Mouse (Mus musculus): ENCODE measurements at regions not wholly inside any gene's neighbourhood (a gene's known extent, or its start where the extent isn't known, plus 50 kb on each side); places are given as distances from the start of the nearest gene placed in this dataset.

GRCm38 (mm10) chr13:70134544-70134943 lies 332.3 kb downstream of the Med10 start:
- ATAC-seq (ENCODE audit: insufficient number of reproducible peaks, low FRiP score, low TSS enrichment, low read depth) = no peak
- Histone ChIP-seq H3K4me1 (peaks cover 12% of the 10 kb centered on the region), H3K27me3 (no peaks in the 10 kb centered on the region), H3K9ac (no peak overlapping the region), H3K9me3 (replicated peaks) (no peaks in the 10 kb centered on the region), H3K36me3 (no peaks in the 10 kb centered on the region), H3K27ac (replicated peaks) (no peak overlapping the region), H3K4me3 (replicated peaks) (no peak overlapping the region), H3K4me2 (replicated peaks) (no peak overlapping the region)
- WGBS = 87% methylated on average over 8 of the region's 8 CpGs

GRCm38 (mm10) chr13:70136209-70136608 lies 334.0 kb downstream of the Med10 start:
- Histone ChIP-seq H3K9me3 (replicated peaks) (no peaks in the 10 kb centered on the region), H3K27me3 (no peaks in the 10 kb centered on the region), H3K9ac (no peak overlapping the region), H3K4me3 (replicated peaks) (no peak overlapping the region), H3K27ac (replicated peaks) (no peak overlapping the region), H3K4me2 (replicated peaks) (no peak overlapping the region), H3K36me3 (no peaks in the 10 kb centered on the region), H3K4me1 (peaks cover 12% of the 10 kb centered on the region)
- ATAC-seq (ENCODE audit: insufficient number of reproducible peaks, low FRiP score, low TSS enrichment, low read depth) = no peak
- WGBS = 79% methylated on average over 1 of the region's 1 CpGs

- H3K9me3 ChIP-seq (replicated peaks) = no peaks in the 10 kb centered on the region
- H3K4me3 ChIP-seq (replicated peaks) = no peak overlapping the region
- no peak overlapping the region for H3K9ac ChIP-seq
- no peaks in the 10 kb centered on the region for H3K27me3 ChIP-seq
- no peak for ATAC-seq (ENCODE audit: insufficient number of reproducible peaks, low FRiP score, low TSS enrichment, low read depth)
- 76% methylated on average over 4 of the region's 4 CpGs for WGBS
- no peak overlapping the region for H3K27ac ChIP-seq (replicated peaks)
- 0 out of 2 replicates have a peak, but pooled peaks cover under 1% of the 10 kb centered on the region for H3K4me1 ChIP-seq
- H3K4me2 ChIP-seq (replicated peaks) = no peak overlapping the region
- H3K36me3 ChIP-seq = no peaks in the 10 kb centered on the region
These were observed 342.3 kb downstream of the Med10 start for GRCm38 (mm10) chr13:70144461-70144860.

- H3K36me3 ChIP-seq = no peaks in the 10 kb centered on the region
- no peak overlapping the region for H3K27ac ChIP-seq (replicated peaks)
- no peak overlapping the region for H3K4me2 ChIP-seq (replicated peaks)
- H3K4me1 ChIP-seq = 0 out of 2 replicates have a peak, but pooled peaks cover 5% of the 10 kb centered on the region
- no peaks in the 10 kb centered on the region for H3K27me3 ChIP-seq
- no peak overlapping the region for H3K4me3 ChIP-seq (replicated peaks)
- ATAC-seq (ENCODE audit: insufficient number of reproducible peaks, low FRiP score, low TSS enrichment, low read depth) = no peak
- H3K9me3 ChIP-seq (replicated peaks) = no peaks in the 10 kb centered on the region
- no peak overlapping the region for H3K9ac ChIP-seq
- 48% methylated on average over 6 of the region's 6 CpGs for WGBS
These were observed 343.3 kb downstream of the Med10 start for GRCm38 (mm10) chr13:70145466-70145865.

GRCm38 (mm10) chr13:70149041-70149898 lies 347.1 kb downstream of the Med10 start:
- H3K36me3 ChIP-seq = no peaks in the 10 kb centered on the region
- no peak for ATAC-seq (ENCODE audit: insufficient number of reproducible peaks, low FRiP score, low TSS enrichment, low read depth)
- H3K4me1 ChIP-seq = 0 out of 2 replicates have a peak, but pooled peaks cover 5% of the 10 kb centered on the region
- 19% methylated on average over 8 of the region's 8 CpGs for WGBS
- H3K27me3 ChIP-seq = no peaks in the 10 kb centered on the region
- H3K4me2 ChIP-seq (replicated peaks) = no peak overlapping the region
- H3K9me3 ChIP-seq (replicated peaks) = no peaks in the 10 kb centered on the region
- no peak overlapping the region for H3K4me3 ChIP-seq (replicated peaks)
- no peak overlapping the region for H3K9ac ChIP-seq
- no peak overlapping the region for H3K27ac ChIP-seq (replicated peaks)

- no peak for ATAC-seq (ENCODE audit: insufficient number of reproducible peaks, low FRiP score, low TSS enrichment, low read depth)
- Histone ChIP-seq H3K9ac (no peak overlapping the region), H3K36me3 (no peaks in the 10 kb centered on the region), H3K9me3 (replicated peaks) (no peaks in the 10 kb centered on the region), H3K4me2 (replicated peaks) (no peak overlapping the region), H3K27me3 (no peaks in the 10 kb centered on the region), H3K4me3 (replicated peaks) (no peak overlapping the region), H3K27ac (replicated peaks) (no peak overlapping the region), H3K4me1 (0 out of 2 replicates have a peak, but pooled peaks cover 5% of the 10 kb centered on the region)
- 38% methylated on average over 10 of the region's 10 CpGs for WGBS
These were observed 347.6 kb downstream of the Med10 start for GRCm38 (mm10) chr13:70149899-70150184.

GRCm38 (mm10) chr13:70153062-70153461 lies 350.9 kb downstream of the Med10 start:
- H3K4me1 ChIP-seq = 0 out of 2 replicates have a peak, but pooled peaks cover 5% of the 10 kb centered on the region
- WGBS = 63% methylated on average over 8 of the region's 8 CpGs
- H3K27me3 ChIP-seq = no peaks in the 10 kb centered on the region
- no peak overlapping the region for H3K4me3 ChIP-seq (replicated peaks)
- H3K4me2 ChIP-seq (replicated peaks) = no peak overlapping the region
- no peak overlapping the region for H3K9ac ChIP-seq
- H3K36me3 ChIP-seq = no peaks in the 10 kb centered on the region
- H3K27ac ChIP-seq (replicated peaks) = no peak overlapping the region
- no peaks in the 10 kb centered on the region for H3K9me3 ChIP-seq (replicated peaks)
- no peak for ATAC-seq (ENCODE audit: insufficient number of reproducible peaks, low FRiP score, low TSS enrichment, low read depth)

- 52% methylated on average over 5 of the region's 5 CpGs for whole genome bisulfite sequencing
- no peaks in the 10 kb centered on the region for H3K9me3 ChIP-seq (replicated peaks)
- peaks cover 5% of the 10 kb centered on the region; the same call in 1 of the 2 replicates for H3K4me1 ChIP-seq
- H3K4me3 ChIP-seq (replicated peaks) = no peak overlapping the region
- no peaks in the 10 kb centered on the region for H3K27me3 ChIP-seq
- no peak overlapping the region for H3K27ac ChIP-seq (replicated peaks)
- no peak overlapping the region for H3K9ac ChIP-seq
- ATAC-seq (ENCODE audit: insufficient number of reproducible peaks, low FRiP score, low TSS enrichment, low read depth) = no peak
- no peak overlapping the region for H3K4me2 ChIP-seq (replicated peaks)
- H3K36me3 ChIP-seq = no peaks in the 10 kb centered on the region
These were observed 353.4 kb downstream of the Med10 start for GRCm38 (mm10) chr13:70155596-70155995.

- Histone ChIP-seq H3K4me3 (replicated peaks) (no peak overlapping the region), H3K27ac (replicated peaks) (no peak overlapping the region), H3K4me2 (replicated peaks) (no peak overlapping the region), H3K9ac (no peak overlapping the region), H3K4me1 (peaks cover 5% of the 10 kb centered on the region; the same call in 1 of the 2 replicates), H3K9me3 (replicated peaks) (no peaks in the 10 kb centered on the region), H3K27me3 (no peaks in the 10 kb centered on the region), H3K36me3 (no peaks in the 10 kb centered on the region)
- ATAC-seq (ENCODE audit: insufficient number of reproducible peaks, low FRiP score, low TSS enrichment, low read depth) = no peak
- 87% methylated on average over 8 of the region's 8 CpGs for WGBS
These were observed 354.9 kb downstream of the Med10 start for GRCm38 (mm10) chr13:70156975-70157588.

- H3K4me2 ChIP-seq (replicated peaks) = no peak overlapping the region
- ATAC-seq (ENCODE audit: insufficient number of reproducible peaks, low FRiP score, low TSS enrichment, low read depth) = no peak
- 79% methylated on average over 3 of the region's 3 CpGs for WGBS
- no peak overlapping the region for H3K9ac ChIP-seq
- no peak overlapping the region for H3K4me3 ChIP-seq (replicated peaks)
- H3K9me3 ChIP-seq (replicated peaks) = no peaks in the 10 kb centered on the region
- H3K27me3 ChIP-seq = no peaks in the 10 kb centered on the region
- peaks cover 5% of the 10 kb centered on the region; the same call in 1 of the 2 replicates for H3K4me1 ChIP-seq
- H3K27ac ChIP-seq (replicated peaks) = no peak overlapping the region
- no peaks in the 10 kb centered on the region for H3K36me3 ChIP-seq
These were observed 356.9 kb downstream of the Med10 start for GRCm38 (mm10) chr13:70159065-70159464.

- H3K9me3 ChIP-seq (replicated peaks) = no peaks in the 10 kb centered on the region
- H3K4me3 ChIP-seq (replicated peaks) = no peak overlapping the region
- no peak overlapping the region for H3K9ac ChIP-seq
- H3K36me3 ChIP-seq = no peaks in the 10 kb centered on the region
- no peak for ATAC-seq (ENCODE audit: insufficient number of reproducible peaks, low FRiP score, low TSS enrichment, low read depth)
- H3K27me3 ChIP-seq = no peaks in the 10 kb centered on the region
- no peak overlapping the region for H3K4me2 ChIP-seq (replicated peaks)
- 50% methylated on average over 6 of the region's 6 CpGs for WGBS
- peaks cover 5% of the 10 kb centered on the region; the same call in 1 of the 2 replicates for H3K4me1 ChIP-seq
- no peak overlapping the region for H3K27ac ChIP-seq (replicated peaks)
These were observed 357.4 kb downstream of the Med10 start for GRCm38 (mm10) chr13:70159604-70160003.
